Mouse (Mus musculus): ENCODE measurements around the gene Npy4r. TPM values are rescaled to one million over a fixed set of nuclear protein-coding genes. Genes with fewer than 3 reads are reported as not detected.

Gene Npy4r
- total and polyA plus RNA-seq, 2 experiments from 2014 or later, result 0.08 TPM; not detected in 1

- ATAC-seq (ENCODE audit: insufficient read depth, low read depth), result no peak
- Histone ChIP-seq H3K9ac (replicated peaks; ENCODE audit: low read depth, low read length) (no peak overlapping the region), H3K27ac (ENCODE audit: low read depth) (no peak overlapping the region)
These were observed 16.9 kb downstream of the Npy4r start for GRCm38 (mm10) chr14:34135391-34135790.

GRCm38 (mm10) chr14:34131216-34131615, 21.1 kb downstream of the Npy4r start:
- H3K27ac ChIP-seq (ENCODE audit: low read depth), result no peak overlapping the region
- no peaks in the 10 kb centered on the region for H3K36me3 ChIP-seq (replicated peaks; ENCODE audit: control insufficient read depth, insufficient read depth, low read length)
- H3K27me3 ChIP-seq (ENCODE audit: control insufficient read depth, insufficient read depth, low read length), result no peaks in the 10 kb centered on the region
- DNase-seq (ENCODE audit: low spot score) (no peak), ATAC-seq (ENCODE audit: insufficient read depth, low read depth) (no peak)
- no peak overlapping the region for H3K4me2 ChIP-seq (ENCODE audit: low read depth, low read length)
- H3K9me3 ChIP-seq (replicated peaks; ENCODE audit: control insufficient read depth, low read length), result no peaks in the 10 kb centered on the region
- no peak overlapping the region for H3K9ac ChIP-seq (replicated peaks; ENCODE audit: low read depth, low read length)
- 60% methylated on average over 6 of the region's 6 CpGs for WGBS
- no peak for TF ChIP-seq EP300 (IDR thresholded peaks at IDR 0.05; ENCODE audit: low read depth)
- no peak for TF ChIP-seq CTCF (IDR thresholded peaks at IDR 0.05; ENCODE audit: low read depth)
- no peak overlapping the region for H3K4me3 ChIP-seq (ENCODE audit: low read depth, low read length)
- no peaks in the 10 kb centered on the region for H3K4me1 ChIP-seq (ENCODE audit: control insufficient read depth, insufficient read depth)

More at GRCm38 (mm10) chr14:34135391-34135790, 16.9 kb downstream of the Npy4r start:
- Histone ChIP-seq H3K27me3 (ENCODE audit: control insufficient read depth, insufficient read depth, low read length) (no peaks in the 10 kb centered on the region), H3K4me1 (ENCODE audit: control insufficient read depth, insufficient read depth) (no peaks in the 10 kb centered on the region), H3K9me3 (replicated peaks; ENCODE audit: control insufficient read depth, low read length) (no peaks in the 10 kb centered on the region), H3K4me3 (ENCODE audit: low read depth, low read length) (no peak overlapping the region), H3K4me2 (ENCODE audit: low read depth, low read length) (no peak overlapping the region), H3K36me3 (replicated peaks; ENCODE audit: control insufficient read depth, insufficient read depth, low read length) (no peaks in the 10 kb centered on the region)
- TF ChIP-seq EP300 (IDR thresholded peaks at IDR 0.05; ENCODE audit: low read depth), result no peak
- no peak for TF ChIP-seq CTCF (IDR thresholded peaks at IDR 0.05; ENCODE audit: low read depth)
- DNase-seq (ENCODE audit: low spot score), result no peak

- no peak for DNase-seq (ENCODE audit: low spot score)
- Histone ChIP-seq H3K9ac (replicated peaks; ENCODE audit: low read depth, low read length) (no peak overlapping the region), H3K27me3 (ENCODE audit: control insufficient read depth, insufficient read depth, low read length) (no peaks in the 10 kb centered on the region), H3K9me3 (replicated peaks; ENCODE audit: control insufficient read depth, low read length) (no peaks in the 10 kb centered on the region), H3K4me3 (ENCODE audit: low read depth, low read length) (no peak overlapping the region), H3K4me1 (ENCODE audit: control insufficient read depth, insufficient read depth) (peaks cover 19% of the 10 kb centered on the region), H3K4me2 (ENCODE audit: low read depth, low read length) (no peak overlapping the region), H3K27ac (ENCODE audit: low read depth) (no peak overlapping the region), H3K36me3 (replicated peaks; ENCODE audit: control insufficient read depth, insufficient read depth, low read length) (no peaks in the 10 kb centered on the region)
- no peak for ATAC-seq (ENCODE audit: insufficient read depth, low read depth)
- TF ChIP-seq EP300 (IDR thresholded peaks at IDR 0.05; ENCODE audit: low read depth) (no peak), CTCF (IDR thresholded peaks at IDR 0.05; ENCODE audit: low read depth) (no peak)
- 91% methylated on average over 4 of the region's 4 CpGs for WGBS
These were observed 30.6 kb downstream of the Npy4r start for GRCm38 (mm10) chr14:34121691-34122090.

GRCm38 (mm10) chr14:34120923-34121351, 31.4 kb downstream of the Npy4r start:
- DNase-seq (ENCODE audit: low spot score) (no peak), ATAC-seq (ENCODE audit: insufficient read depth, low read depth) (no peak)
- no peak overlapping the region for H3K4me3 ChIP-seq (ENCODE audit: low read depth, low read length)
- TF ChIP-seq CTCF (IDR thresholded peaks at IDR 0.05; ENCODE audit: low read depth) (no peak), EP300 (IDR thresholded peaks at IDR 0.05; ENCODE audit: low read depth) (no peak)
- H3K36me3 ChIP-seq (replicated peaks; ENCODE audit: control insufficient read depth, insufficient read depth, low read length), result no peaks in the 10 kb centered on the region
- H3K27me3 ChIP-seq (ENCODE audit: control insufficient read depth, insufficient read depth, low read length), result no peaks in the 10 kb centered on the region
- H3K9me3 ChIP-seq (replicated peaks; ENCODE audit: control insufficient read depth, low read length), result no peaks in the 10 kb centered on the region
- peaks cover 19% of the 10 kb centered on the region for H3K4me1 ChIP-seq (ENCODE audit: control insufficient read depth, insufficient read depth)
- no peak overlapping the region for H3K9ac ChIP-seq (replicated peaks; ENCODE audit: low read depth, low read length)
- H3K27ac ChIP-seq (ENCODE audit: low read depth), result no peak overlapping the region
- WGBS, result 93% methylated on average over 3 of the region's 3 CpGs
- H3K4me2 ChIP-seq (ENCODE audit: low read depth, low read length), result no peak overlapping the region

- peak; percentile 89 for ATAC-seq (ENCODE audit: insufficient read depth, low read depth)
- Histone ChIP-seq H3K36me3 (replicated peaks; ENCODE audit: control insufficient read depth, insufficient read depth, low read length) (no peaks in the 10 kb centered on the region), H3K27me3 (ENCODE audit: control insufficient read depth, insufficient read depth, low read length) (no peaks in the 10 kb centered on the region), H3K4me3 (ENCODE audit: low read depth, low read length) (no peak overlapping the region), H3K27ac (ENCODE audit: low read depth) (peak overlapping the region; percentile 18; the same call in 1 of the 2 replicates), H3K4me1 (ENCODE audit: control insufficient read depth, insufficient read depth) (peaks cover 19% of the 10 kb centered on the region), H3K4me2 (ENCODE audit: low read depth, low read length) (no peak overlapping the region), H3K9me3 (replicated peaks; ENCODE audit: control insufficient read depth, low read length) (no peaks in the 10 kb centered on the region), H3K9ac (replicated peaks; ENCODE audit: low read depth, low read length) (no peak overlapping the region)
- TF ChIP-seq CTCF (IDR thresholded peaks at IDR 0.05; ENCODE audit: low read depth), result no peak
- TF ChIP-seq EP300 (IDR thresholded peaks at IDR 0.05; ENCODE audit: low read depth), result 0 out of 2 replicates have a peak, but pooled peaks have one; percentile 30
- peak; percentile 39 for DNase-seq (ENCODE audit: low spot score)
- 57% methylated on average over 12 of the region's 12 CpGs for WGBS
These were observed 32.0 kb downstream of the Npy4r start for GRCm38 (mm10) chr14:34120016-34120910.

Data from heart, postnatal 0 days (tissue).